Mouse (Mus musculus) MEL (cell line): Measurements from ENCODE around the gene Rnf32. TPM values are rescaled to one million over a fixed set of nuclear protein-coding genes. Genes with fewer than 3 reads are reported as not detected.

ENCODE experiments used
- DNase-seq: peaks from one replicate; pipeline ENCODE4 v3.0.0; 2011; ENCODE audit warnings: low read depth, low spot score
- H3K27ac ChIP-seq: 2 replicates; pipeline ENCODE4 v1.5.1; 2012; ENCODE audit warnings: low read depth, mild to moderate bottlenecking, control low read depth, low read length, moderate library complexity; ENCODE audit not compliant: control insufficient read depth
- H3K27me3 ChIP-seq, 2 experiments: fragments of 150-350 bp in 1 of 2; sonication (generic) in 1 of 2; 2 replicates each; pipeline ENCODE4 v1.6.1; 2012; ENCODE audit warnings: low read length in 2 of 2, mild to moderate bottlenecking in 2 of 2, improper control_type of control experiment in 1 of 2, moderate library complexity in 1 of 2; ENCODE audit not compliant: insufficient read depth in 2 of 2, control insufficient read depth in 1 of 2
- H3K36me3 ChIP-seq, 2 experiments: 2 replicates each; pipeline ENCODE4 v1.6.1; 2012 to 2014; ENCODE audit warnings: low read length in 2 of 2, improper control_type of control experiment in 1 of 2, inconsistent platforms in 1 of 2, mild to moderate bottlenecking in 1 of 2; ENCODE audit not compliant: insufficient read depth in 2 of 2, control insufficient read depth in 1 of 2
- H3K4me1 ChIP-seq, 2 experiments: fragments of 150-350 bp in 1 of 2; sonication (generic) in 1 of 2; 2 replicates each; pipeline ENCODE4 v1.6.1; 2012; ENCODE audit warnings: low read length in 2 of 2, improper control_type of control experiment in 1 of 2, mild to moderate bottlenecking in 1 of 2; ENCODE audit not compliant: insufficient read depth in 2 of 2, control insufficient read depth in 1 of 2
- H3K4me3 ChIP-seq, 2 experiments: fragments of 150-350 bp in 1 of 2; sonication (generic) in 1 of 2; 2 replicates each; pipeline ENCODE4 v1.5.1; 2012; ENCODE audit warnings: low read depth in 2 of 2, low read length in 2 of 2, mild to moderate bottlenecking in 2 of 2, moderate library complexity in 2 of 2, control low read depth in 1 of 2, improper control_type of control experiment in 1 of 2; ENCODE audit not compliant: control insufficient read depth in 1 of 2, insufficient read depth in 1 of 2
- H3K79me2 ChIP-seq: 2 replicates; pipeline ENCODE4 v1.6.1; 2012; ENCODE audit warnings: mild to moderate bottlenecking, low read length, moderate library complexity; ENCODE audit not compliant: control insufficient read depth, poor library complexity, insufficient read depth
- H3K9ac ChIP-seq: 2 replicates; pipeline ENCODE4 v1.6.1; 2012; ENCODE audit warnings: low read depth, mild to moderate bottlenecking, control low read depth, low read length, moderate library complexity; ENCODE audit not compliant: control insufficient read depth, poor library complexity, severe bottlenecking
- H3K9me3 ChIP-seq: fragments of 150-350 bp; sonication (generic); replicated peaks from 2 replicates; pipeline ENCODE4 v1.6.1; 2012; ENCODE audit warnings: mild to moderate bottlenecking, low read length, improper control_type of control experiment, moderate library complexity; ENCODE audit not compliant: insufficient read depth
- CHD1 ChIP-seq: IDR thresholded peaks from 2 replicates; pipeline ENCODE4 v1.6.1; 2012; ENCODE audit warnings: low read depth, mild to moderate bottlenecking, inconsistent platforms, low read length, improper control_type of control experiment
- CHD2 ChIP-seq: IDR thresholded peaks from 2 replicates; pipeline ENCODE4 v1.6.1; 2011; ENCODE audit warnings: low read length, improper control_type of control experiment
- E2F4 ChIP-seq: IDR thresholded peaks from 2 replicates; pipeline ENCODE4 v1.6.1; 2011; ENCODE audit warnings: low read depth, low read length, improper control_type of control experiment, borderline replicate concordance
- ELF1 ChIP-seq: IDR thresholded peaks from 2 replicates; pipeline ENCODE4 v1.6.1; 2014; ENCODE audit warnings: low read depth, mild to moderate bottlenecking, inconsistent platforms, low read length, improper control_type of control experiment, moderate library complexity
- EP300 ChIP-seq, 2 experiments: IDR thresholded peaks; 2 replicates each; pipeline ENCODE4 v1.6.1; 2011; ENCODE audit warnings: improper control_type of control experiment in 2 of 2, low read length in 2 of 2, low read depth in 1 of 2, mild to moderate bottlenecking in 1 of 2
- JUND ChIP-seq: IDR thresholded peaks from 2 replicates; pipeline ENCODE4 v1.6.1; 2011; ENCODE audit warnings: low read depth, mild to moderate bottlenecking, improper control_type of control experiment, low read length
- MAFK ChIP-seq: IDR thresholded peaks from 2 replicates; pipeline ENCODE4 v1.6.1; 2011; ENCODE audit warnings: low read depth, mild to moderate bottlenecking, low read length, improper control_type of control experiment, borderline replicate concordance
- MAX ChIP-seq: IDR thresholded peaks from 2 replicates; pipeline ENCODE4 v1.6.1; 2011; ENCODE audit warnings: low read length, improper control_type of control experiment
- MAZ ChIP-seq: IDR thresholded peaks from 2 replicates; pipeline ENCODE4 v1.6.1; 2012; ENCODE audit warnings: low read depth, mild to moderate bottlenecking, inconsistent platforms, low read length, improper control_type of control experiment
- MEF2A ChIP-seq: IDR thresholded peaks from 2 replicates; pipeline ENCODE4 v1.6.1; 2014; ENCODE audit warnings: low read depth, mild to moderate bottlenecking, inconsistent platforms, low read length, improper control_type of control experiment; ENCODE audit not compliant: poor library complexity, insufficient replicate concordance, severe bottlenecking; ENCODE audit errors: extremely low read depth
- MXI1 ChIP-seq: IDR thresholded peaks from 2 replicates; pipeline ENCODE4 v1.6.1; 2011; ENCODE audit warnings: mild to moderate bottlenecking, low read depth, low read length, improper control_type of control experiment
- MYB ChIP-seq: IDR thresholded peaks from 2 replicates; pipeline ENCODE4 v1.6.1; 2011; ENCODE audit warnings: mild to moderate bottlenecking, low read depth, low read length, improper control_type of control experiment
- NELFE ChIP-seq: IDR thresholded peaks from 2 replicates; pipeline ENCODE4 v1.6.1; 2011; ENCODE audit warnings: low read depth, low read length, improper control_type of control experiment
- NRF1 ChIP-seq: IDR thresholded peaks from 2 replicates; pipeline ENCODE4 v1.6.1; 2014; ENCODE audit warnings: low read depth, mild to moderate bottlenecking, inconsistent platforms, low read length, improper control_type of control experiment, moderate library complexity; ENCODE audit not compliant: poor library complexity, insufficient read depth, severe bottlenecking
- POLR2AphosphoS2 ChIP-seq: IDR thresholded peaks from 2 replicates; pipeline ENCODE4 v1.6.1; 2011; ENCODE audit warnings: low read length, improper control_type of control experiment
- RCOR1 ChIP-seq: IDR thresholded peaks from 2 replicates; pipeline ENCODE4 v1.6.1; 2012; ENCODE audit warnings: low read depth, mild to moderate bottlenecking, inconsistent platforms, low read length, improper control_type of control experiment
- SMC3 ChIP-seq: IDR thresholded peaks from 2 replicates; pipeline ENCODE4 v1.6.1; 2011; ENCODE audit warnings: low read depth, low read length, improper control_type of control experiment
- TAL1 ChIP-seq: IDR thresholded peaks from 2 replicates; pipeline ENCODE4 v1.6.1; 2012; ENCODE audit warnings: mild to moderate bottlenecking, inconsistent platforms, low read length, moderate library complexity, mixed read lengths
- TBP ChIP-seq: IDR thresholded peaks from 2 replicates; pipeline ENCODE4 v1.8.0; 2011; ENCODE audit warnings: low read depth, low read length, improper control_type of control experiment
- TCF12 ChIP-seq: IDR thresholded peaks from 2 replicates; pipeline ENCODE4 v1.6.1; 2014; ENCODE audit warnings: low read depth, mild to moderate bottlenecking, inconsistent platforms, low read length, improper control_type of control experiment, moderate library complexity
- UBTF ChIP-seq: IDR thresholded peaks from 2 replicates; pipeline ENCODE4 v1.6.1; 2012; ENCODE audit warnings: low read depth, mild to moderate bottlenecking, inconsistent platforms, low read length, improper control_type of control experiment, moderate library complexity, borderline replicate concordance; ENCODE audit not compliant: insufficient read depth
- USF1 ChIP-seq: IDR thresholded peaks from 2 replicates; pipeline ENCODE4 v1.6.1; 2014; ENCODE audit warnings: low read depth, mild to moderate bottlenecking, inconsistent platforms, low read length, improper control_type of control experiment, moderate library complexity
- USF2 ChIP-seq, 2 experiments: IDR thresholded peaks; 2 replicates each; pipeline ENCODE4 v1.6.1; 2011 to 2012; ENCODE audit warnings: improper control_type of control experiment in 2 of 2, low read length in 2 of 2, borderline replicate concordance in 1 of 2, inconsistent platforms in 1 of 2, low read depth in 1 of 2, mild to moderate bottlenecking in 1 of 2; ENCODE audit not compliant: insufficient read depth in 1 of 2
- ZKSCAN1 ChIP-seq: IDR thresholded peaks from 2 replicates; pipeline ENCODE4 v1.6.1; 2012; ENCODE audit warnings: low read depth, mild to moderate bottlenecking, inconsistent platforms, low read length, improper control_type of control experiment, moderate library complexity
- polyA plus RNA-seq, 2 experiments: library from polyadenylated mRNA; stranded (reverse) in 1 of 2; unstranded in 1 of 2; fragments of >175 nt in 1 of 2; fragments of >200 nt in 1 of 2; gene quantifications; 2 replicates each; pipeline versions ENCODE4 v1.2.1 to v1.2.4; 2012; ENCODE audit warnings: low replicate concordance in 2 of 2, low read depth in 1 of 2; ENCODE audit not compliant: insufficient read length in 2 of 2, insufficient read depth in 1 of 2, missing spikeins in 1 of 2
- total RNA-seq: library from RNA; depleted of rRNA; stranded (reverse); fragments of 300-350 nt; gene quantifications from 2 replicates; pipeline ENCODE4 v1.2.3, GENCODE M21; 2012

Rnf32 gene
- total and polyA plus RNA-seq, 3 experiments: not detected

DNA sequence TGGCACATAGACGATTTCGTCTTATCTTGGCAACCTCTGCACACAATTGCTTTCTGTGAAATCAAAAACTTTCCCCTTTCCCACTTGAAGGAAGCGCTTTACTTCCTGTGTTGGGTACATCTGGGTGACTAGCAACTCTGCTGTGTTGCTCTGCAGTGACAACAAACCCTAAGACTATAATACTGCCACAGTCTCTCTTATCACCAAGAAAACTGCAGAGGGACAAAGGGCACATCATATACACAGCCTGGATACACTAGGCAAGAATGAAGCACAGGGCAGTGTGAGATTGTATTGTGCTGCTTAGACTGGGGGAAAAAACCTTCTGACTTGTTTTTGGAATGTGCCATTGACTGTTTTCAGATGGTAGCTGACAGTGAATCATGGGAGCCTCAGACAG lies 4.1 kb downstream of the Rnf32 start:
- no peaks in the 10 kb centered on the region for H3K27me3 ChIP-seq

DNA sequence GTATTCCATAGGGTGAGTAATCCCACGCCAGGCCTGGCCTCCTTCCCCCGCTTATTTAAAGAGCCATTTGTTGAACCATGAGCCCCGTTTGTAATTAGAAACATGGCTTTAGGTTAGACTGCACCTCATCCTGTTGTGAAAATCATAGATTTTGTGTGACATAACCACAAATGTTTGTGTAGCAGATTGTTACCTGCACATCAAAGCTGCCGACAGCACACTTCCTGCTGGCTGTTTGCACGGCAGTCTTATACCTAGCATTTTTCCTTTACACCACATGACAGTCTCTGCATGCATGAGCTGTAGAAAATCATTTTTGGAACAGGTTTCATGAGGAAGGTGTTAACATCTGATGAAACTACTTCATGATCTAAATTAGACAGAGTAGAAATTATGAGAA lies 9.9 kb downstream of the Rnf32 start:
- Histone ChIP-seq H3K4me3 (no peak overlapping the region), H3K36me3 (no peaks in the 10 kb centered on the region), H3K4me1 (no peaks in the 10 kb centered on the region), H3K27me3 (no peaks in the 10 kb centered on the region), H3K9ac (no peak overlapping the region), H3K9me3 (no peaks in the 10 kb centered on the region), H3K79me2 (no peaks in the 10 kb centered on the region), H3K27ac (no peak overlapping the region)
- TF ChIP-seq ELF1 (no peak), TAL1 (no peak), MAX (no peak), NELFE (no peak), MAFK (no peak), EP300 (IDR thresholded peaks at IDR 0.05; ENCODE audit: low read depth in 1 of 2, low read length in 2 of 2) (no peak), CHD1 (no peak), MYB (no peak), NRF1 (no peak), MEF2A (no peak), E2F4 (no peak), USF1 (no peak)
- no peak for DNase-seq

More for the DNA sequence above, 4.1 kb downstream of the Rnf32 start:
- Histone ChIP-seq H3K4me3 (no peak overlapping the region), H3K9ac (no peak overlapping the region), H3K36me3 (no peaks in the 10 kb centered on the region), H3K4me1 (no peaks in the 10 kb centered on the region), H3K79me2 (no peaks in the 10 kb centered on the region), H3K9me3 (no peaks in the 10 kb centered on the region)
- DNase-seq: no peak
- TF ChIP-seq MAX: no peak
- TF ChIP-seq, all 39 proteins: peak for 0
- no peak overlapping the region for H3K27ac ChIP-seq

DNA sequence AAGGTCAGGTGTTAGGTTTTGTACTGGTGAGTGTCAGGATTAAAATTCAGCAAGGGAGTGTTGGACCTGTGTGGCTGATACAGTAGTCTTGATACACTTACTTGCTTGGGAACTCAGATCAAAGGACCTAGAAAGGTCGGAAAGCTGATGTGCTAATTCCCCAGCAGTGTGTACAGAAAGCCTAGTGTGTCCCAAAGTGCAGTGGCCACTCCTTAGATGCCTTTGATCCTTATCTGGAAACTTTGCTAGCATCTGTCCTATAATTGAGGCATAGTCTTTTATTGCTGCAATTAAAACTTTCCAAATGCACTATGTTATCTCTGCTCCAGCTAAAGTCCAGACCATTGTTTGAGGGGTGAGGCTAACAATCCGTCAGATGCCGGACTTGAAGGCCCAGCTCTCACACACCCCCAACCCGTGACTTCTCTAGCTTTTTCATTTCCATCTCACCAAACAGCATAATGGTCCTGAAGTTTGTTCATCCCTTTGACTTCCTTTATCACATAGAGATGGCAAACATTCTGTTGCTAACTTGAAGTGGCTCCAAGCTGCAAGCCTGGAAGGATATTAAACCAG lies 16.3 kb downstream of the Rnf32 start:
- Histone ChIP-seq H3K36me3 (no peaks in the 10 kb centered on the region), H3K9ac (no peak overlapping the region), H3K4me1 (no peaks in the 10 kb centered on the region), H3K27me3 (no peaks in the 10 kb centered on the region), H3K27ac (no peak overlapping the region), H3K79me2 (no peaks in the 10 kb centered on the region), H3K4me3 (no peak overlapping the region)
- no peak for TF ChIP-seq ZKSCAN1
- TF ChIP-seq TBP: no peak
- no peak for TF ChIP-seq TAL1
- TF ChIP-seq USF2 (IDR thresholded peaks at IDR 0.05; ENCODE audit: borderline replicate concordance in 1 of 2, insufficient read depth in 1 of 2, low read depth in 1 of 2, low read length in 2 of 2): no peak
- TF ChIP-seq JUND: no peak
- no peak for TF ChIP-seq ELF1
- TF ChIP-seq CHD2: no peak
- TF ChIP-seq TCF12: no peak
- no peak for TF ChIP-seq MXI1
- no peak for TF ChIP-seq EP300 (IDR thresholded peaks at IDR 0.05; ENCODE audit: low read depth in 1 of 2, low read length in 2 of 2)
- no peak for TF ChIP-seq POLR2AphosphoS2
- no peak for TF ChIP-seq RCOR1
- TF ChIP-seq MAZ: no peak
- no peak for TF ChIP-seq MAX
- no peak for TF ChIP-seq UBTF
- no peak for TF ChIP-seq SMC3
- TF ChIP-seq, all 39 proteins: peak for 0
- no peak for DNase-seq
- H3K9me3 ChIP-seq: no peaks in the 10 kb centered on the region
